Mouse (Mus musculus) heart, adult 18-20 months (tissue): ENCODE measurements around the gene Serpina10. TPM values are rescaled to one million over a fixed set of nuclear protein-coding genes. Genes with fewer than 3 reads are reported as not detected.
"Not testable (repeated sequence)": the region's sequence is repeated elsewhere in the genome, so short reads cannot be mapped to it uniquely, and the experiment has no call there.

ENCODE experiments used
- DNase-seq, 2 experiments: peaks; one replicate each; pipeline ENCODE4 v3.0.0; 2021 to 2022; ENCODE audit warnings: mixed read lengths in 1 of 2
- total RNA-seq, 2 experiments: library from RNA; stranded (reverse); gene quantifications; 2 replicates each; pipeline ENCODE4 v1.2.3; 2021

Serpina10 gene
- total RNA-seq, 2 experiments from 2014 or later = 0.26 TPM; not detected in 1

- DNase-seq = no peak
Observed at GRCm38 (mm10) chr12:103615141-103615540, 16.1 kb downstream of the Serpina10 start.

- DNase-seq = no peak
Observed at GRCm38 (mm10) chr12:103601839-103602238, 29.4 kb downstream of the Serpina10 start.

GRCm38 (mm10) chr12:103600364-103600763 is 30.9 kb downstream of the Serpina10 start:
- DNase-seq = no peak

GRCm38 (mm10) chr12:103598411-103598810 is 32.8 kb downstream of the Serpina10 start:
- no peak for DNase-seq

GRCm38 (mm10) chr12:103583771-103584170 is 47.5 kb downstream of the Serpina10 start:
- DNase-seq = no peak

GRCm38 (mm10) chr12:103578148-103578547 is 53.1 kb downstream of the Serpina10 start:
- not testable (repeated sequence) for DNase-seq

- DNase-seq = no peak
Observed at GRCm38 (mm10) chr12:103569690-103570089, 61.6 kb downstream of the Serpina10 start.

GRCm38 (mm10) chr12:103567129-103567528 is 64.1 kb downstream of the Serpina10 start:
- DNase-seq = peak in 1 of 2 experiments; percentile 5

- DNase-seq = no peak
Observed at GRCm38 (mm10) chr12:103565151-103565550, 66.1 kb downstream of the Serpina10 start.

Other genes with a start within 250 kb of the Serpina10 start
- gene Otub2, start 242.8 kb downstream of the Serpina10 start, total RNA-seq = 1 to 10 TPM; 3.4 to 3.9 TPM
- gene 9330161L09Rik, start 223.6 kb downstream of the Serpina10 start, total RNA-seq = 1 to 10 TPM; 1.2 to 1.6 TPM
- gene Ddx24, start 205.6 kb downstream of the Serpina10 start, total RNA-seq = 10 to 100 TPM; 88.3 to 91.5 TPM
- gene Ifi27, start 197.2 kb downstream of the Serpina10 start, total RNA-seq = 100 to 1,000 TPM in 1 of 2 experiments, 10 to 100 TPM in 1; 53.9 to 125 TPM
- gene Ifi27l2a, start 187.8 kb downstream of the Serpina10 start, total RNA-seq = 10 to 100 TPM; 48.4 to 73.7 TPM
- not detected for gene Ifi27l2b, start 174.2 kb downstream of the Serpina10 start, total RNA-seq
- gene Ppp4r4, start 99.2 kb downstream of the Serpina10 start, total RNA-seq = under 1 TPM; 0.31 to 0.32 TPM
- not detected for gene Serpina6, start 25.8 kb upstream of the Serpina10 start, total RNA-seq
- gene Serpina16, start 44.7 kb upstream of the Serpina10 start, total RNA-seq = not detected
- gene Serpina1f, start 64.1 kb upstream of the Serpina10 start, total RNA-seq = not detected
- gene Serpina1d, start 142.1 kb upstream of the Serpina10 start, total RNA-seq = under 1 TPM; 0.30 to 0.75 TPM
- gene Serpina1b, start 198.9 kb upstream of the Serpina10 start, total RNA-seq = 1 to 10 TPM in 1 of 2 experiments, under 1 TPM in 1; 0.94 to 2.0 TPM
- not detected for gene Serpina1a, start 232.1 kb upstream of the Serpina10 start, total RNA-seq